ENCODE assay signal across 13 mouse cellular contexts in the genomic region with DNA sequence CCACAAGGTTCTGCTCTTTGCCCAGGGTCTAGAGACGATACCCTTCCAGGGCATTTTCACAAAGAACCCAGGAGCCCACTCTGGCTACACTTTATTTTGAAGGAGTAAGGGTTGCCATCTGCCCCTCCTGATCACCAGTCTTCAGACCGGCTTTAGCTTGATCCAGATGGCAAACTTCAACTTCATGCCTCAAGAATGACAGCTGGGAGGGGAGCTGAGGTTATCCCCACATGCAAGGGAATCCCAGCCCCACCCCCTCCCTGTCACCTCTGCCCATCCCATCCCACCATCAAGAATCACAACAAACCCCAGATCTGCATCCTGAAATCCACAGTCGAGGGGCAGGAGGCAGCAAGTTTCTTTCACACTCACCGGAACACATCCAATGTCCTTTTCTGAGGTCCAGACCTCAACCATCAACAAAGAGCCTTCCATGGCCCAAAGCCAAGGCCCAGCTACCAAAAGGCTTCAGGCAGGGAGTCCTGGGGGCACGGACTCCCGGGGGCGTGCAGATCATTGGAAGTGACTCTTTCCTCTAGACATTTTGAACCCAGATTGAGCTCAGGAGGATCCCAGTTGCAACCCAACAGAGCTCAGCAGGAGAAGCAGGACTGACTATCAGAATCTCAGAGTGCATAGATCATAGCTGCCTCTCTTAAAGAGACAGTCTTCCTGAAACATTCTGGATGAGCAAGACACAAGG. TPM values are rescaled to one million over a fixed set of nuclear protein-coding genes. Genes with fewer than 3 reads are reported as not detected.
A peak's percentile ranks its signal among the peaks of the same experiment; 100 is the strongest.
DNase-seq lines count a peak whose midpoint lies in the region; ATAC-seq and TF ChIP-seq lines count a peak whose summit lies in the region.
"Had no signal": no experiment of that assay in that cellular context is flagged by ENCODE, and none has a peak within 500 bp of the region (broad histone marks: within the 10 kb centered on the region; RNA-seq: fewer than 3 reads in every experiment).

No protein-coding gene starts in this region.

- WGBS in hindbrain, postnatal 0 days = 42% methylated on average over 7 of the region's 7 CpGs
- WGBS in hindbrain, embryonic 16.5 days = 63% methylated on average over 7 of the region's 7 CpGs
- WGBS in kidney, postnatal 0 days = 51% methylated on average over 7 of the region's 7 CpGs
- 53% methylated on average over 7 of the region's 7 CpGs for WGBS in olfactory bulb, adult 2 months

- ATAC-seq in hindbrain, postnatal 0 days = no peak
- no peak for ATAC-seq in hindbrain, embryonic 16.5 days
- ATAC-seq in kidney, postnatal 0 days (replicated peaks; ENCODE audit: low FRiP score, low read depth) = no peak
- no peak for ATAC-seq in granulocyte monocyte progenitor cell, adult 5-6 weeks (replicated peaks; ENCODE audit: poor library complexity, severe bottlenecking)
- ATAC-seq: intestine, postnatal 0 days; liver, postnatal 0 days; midbrain, embryonic 13.5 days had no signal

- TF ChIP-seq POLR2A in testis, adult 2 months (IDR thresholded peaks at IDR 0.05; ENCODE audit: control insufficient read depth, low read depth, low read length) = no peak
- no peak for TF ChIP-seq POLR2A in olfactory bulb, adult 2 months (IDR thresholded peaks at IDR 0.05; ENCODE audit: insufficient read depth, low read depth, low read length)

- H3K4me1 ChIP-seq in hindbrain, postnatal 0 days (ENCODE audit: insufficient read depth, low read length) = 0 out of 2 replicates have a peak, but pooled peaks cover 8% of the 10 kb centered on the region
- no peaks in the 10 kb centered on the region for H3K4me1 ChIP-seq in hindbrain, embryonic 16.5 days (ENCODE audit: control insufficient read depth, insufficient read depth, low read depth, low read length)
- H3K4me1 ChIP-seq in testis, adult 2 months (ENCODE audit: control insufficient read depth, insufficient read depth, low read length) = no peaks in the 10 kb centered on the region
- no peaks in the 10 kb centered on the region for H3K4me1 ChIP-seq in kidney, postnatal 0 days (replicated peaks; ENCODE audit: insufficient read depth, low read length)
- peaks cover 3% of the 10 kb centered on the region for H3K4me1 ChIP-seq in olfactory bulb, adult 2 months (ENCODE audit: control insufficient read depth, insufficient read depth, low read length)
- H3K4me1 ChIP-seq: midbrain, embryonic 13.5 days had no signal

- H3K9ac ChIP-seq in hindbrain, postnatal 0 days (replicated peaks; ENCODE audit: low read length) = no peak overlapping the region
- no peak overlapping the region for H3K9ac ChIP-seq in hindbrain, embryonic 16.5 days (ENCODE audit: low read depth, low read length)
- no peak overlapping the region for H3K9ac ChIP-seq in kidney, postnatal 0 days (ENCODE audit: low read depth, low read length)
- H3K9ac ChIP-seq: limb, embryonic 13.5 days; liver, postnatal 0 days; midbrain, embryonic 13.5 days; neural tube, embryonic 13.5 days had no signal

- no peak overlapping the region for H3K4me2 ChIP-seq in hindbrain, postnatal 0 days (ENCODE audit: low read depth, low read length)
- H3K4me2 ChIP-seq in hindbrain, embryonic 16.5 days (ENCODE audit: low read length) = no peak overlapping the region
- no peak overlapping the region for H3K4me2 ChIP-seq in kidney, postnatal 0 days (ENCODE audit: low read length)
- H3K4me2 ChIP-seq: limb, embryonic 13.5 days; midbrain, embryonic 13.5 days; neural tube, embryonic 13.5 days had no signal

- H3K4me3 ChIP-seq in hindbrain, postnatal 0 days (ENCODE audit: low read length) = no peak overlapping the region
- no peak overlapping the region for H3K4me3 ChIP-seq in hindbrain, embryonic 16.5 days (ENCODE audit: low read length)
- H3K4me3 ChIP-seq in testis, adult 2 months (ENCODE audit: control insufficient read depth, low read depth, low read length) = peak overlapping the region; percentile 41
- no peak overlapping the region for H3K4me3 ChIP-seq in kidney, postnatal 0 days (replicated peaks; ENCODE audit: low read depth, low read length)
- no peak overlapping the region for H3K4me3 ChIP-seq in olfactory bulb, adult 2 months (ENCODE audit: insufficient read depth, low read depth, low read length)
- H3K4me3 ChIP-seq: limb, embryonic 13.5 days; midbrain, embryonic 13.5 days; neural tube, embryonic 13.5 days had no signal

- no peaks in the 10 kb centered on the region for H3K9me3 ChIP-seq in hindbrain, postnatal 0 days (ENCODE audit: low read length)
- H3K9me3 ChIP-seq in hindbrain, embryonic 16.5 days (ENCODE audit: control insufficient read depth, low read length) = no peaks in the 10 kb centered on the region
- no peaks in the 10 kb centered on the region for H3K9me3 ChIP-seq in kidney, postnatal 0 days (replicated peaks; ENCODE audit: low read length)
- H3K9me3 ChIP-seq: midbrain, embryonic 13.5 days; neural tube, embryonic 13.5 days had no signal

- H3K27me3 ChIP-seq in hindbrain, postnatal 0 days (ENCODE audit: insufficient read depth, low read length) = no peaks in the 10 kb centered on the region
- no peaks in the 10 kb centered on the region for H3K27me3 ChIP-seq in hindbrain, embryonic 16.5 days (replicated peaks; ENCODE audit: control insufficient read depth, insufficient read depth, low read length)
- no peaks in the 10 kb centered on the region for H3K27me3 ChIP-seq in testis, adult 2 months (ENCODE audit: control insufficient read depth, insufficient read depth, low read length)
- no peaks in the 10 kb centered on the region for H3K27me3 ChIP-seq in kidney, postnatal 0 days (ENCODE audit: insufficient read depth, low read length)
- H3K27me3 ChIP-seq: limb, embryonic 13.5 days; midbrain, embryonic 13.5 days; neural tube, embryonic 13.5 days had no signal

- no peak for TF ChIP-seq CTCF in hindbrain, postnatal 0 days (IDR thresholded peaks at IDR 0.05; ENCODE audit: low read depth)
- no peak for TF ChIP-seq CTCF in testis, adult 2 months (IDR thresholded peaks at IDR 0.05; ENCODE audit: control insufficient read depth, insufficient read depth, insufficient replicate concordance, low read depth, low read length)
- TF ChIP-seq CTCF in kidney, postnatal 0 days (IDR thresholded peaks at IDR 0.05; ENCODE audit: low read depth) = no peak
- no peak for TF ChIP-seq CTCF in olfactory bulb, adult 2 months (IDR thresholded peaks at IDR 0.05; ENCODE audit: insufficient read depth, low read depth, low read length)

- no peak for DNase-seq in hindbrain, postnatal 0 days (ENCODE audit: low spot score)
- DNase-seq in testis, postnatal 14 days (ENCODE audit: low spot score) = no peak
- DNase-seq in kidney, postnatal 0 days (ENCODE audit: low spot score) = no peak
- DNase-seq in embryo, embryonic 11 days = no peak
- DNase-seq: liver, postnatal 0 days had no signal

- H3K36me3 ChIP-seq in hindbrain, postnatal 0 days (ENCODE audit: insufficient read depth, low read length) = no peaks in the 10 kb centered on the region
- H3K36me3 ChIP-seq in hindbrain, embryonic 16.5 days (ENCODE audit: control insufficient read depth, insufficient read depth, low read length) = no peaks in the 10 kb centered on the region
- no peaks in the 10 kb centered on the region for H3K36me3 ChIP-seq in testis, adult 2 months (ENCODE audit: control insufficient read depth, insufficient read depth, low read length)
- no peaks in the 10 kb centered on the region for H3K36me3 ChIP-seq in kidney, postnatal 0 days (ENCODE audit: insufficient read depth, low read length)
- H3K36me3 ChIP-seq: midbrain, embryonic 13.5 days; neural tube, embryonic 13.5 days had no signal

- H3K27ac ChIP-seq in hindbrain, postnatal 0 days = peak overlapping the region; percentile 20; the same call in 1 of the 2 replicates
- H3K27ac ChIP-seq in hindbrain, embryonic 16.5 days (ENCODE audit: low read depth, low read length) = no peak overlapping the region
- peak overlapping the region; percentile 62 for H3K27ac ChIP-seq in testis, adult 2 months (ENCODE audit: control insufficient read depth, insufficient read depth, low read depth, low read length)
- peak overlapping the region; percentile 42; the same call in 1 of the 2 replicates for H3K27ac ChIP-seq in kidney, postnatal 0 days
- 0 out of 2 replicates have a peak overlapping the region, but pooled peaks have one; percentile 21 for H3K27ac ChIP-seq in olfactory bulb, adult 2 months (ENCODE audit: insufficient read depth, low read depth, low read length)
- H3K27ac ChIP-seq: limb, embryonic 13.5 days; midbrain, embryonic 13.5 days; neural tube, embryonic 13.5 days had no signal

RNA-seq across cellular contexts. Expression of gene Daam2, which starts 35.5 kb away (rescaled TPM):
- 12.9 and 24.5 TPM in 2 replicates for total RNA-seq in hindbrain, postnatal 0 days (2014; rRNA removed)
- 2.2 and 3.2 TPM in 2 replicates for polyA plus RNA-seq in hindbrain, postnatal 0 days (2015; fragmentation: Nextera tagmentation; extraction: Ambion mirVana)
- 2.1 and 2.4 TPM in 2 replicates for polyA plus RNA-seq in hindbrain, embryonic 16.5 days (2015; fragmentation: Nextera tagmentation; extraction: Ambion mirVana)
- polyA plus RNA-seq in testis, adult 2 months (2012; rRNA removed) = 27.7 and 33.5 TPM in 2 replicates
- polyA plus RNA-seq in kidney, postnatal 0 days (2015; fragmentation: Nextera tagmentation; extraction: Ambion mirVana) = 4.7 and 4.8 TPM in 2 replicates
- not detected in 2 replicates for polyA plus RNA-seq in olfactory bulb, adult 2 months (2012; ENCODE audit: insufficient read depth, insufficient read length, low replicate concordance, missing spikeins)
- not detected in 2 replicates for total RNA-seq in granulocyte monocyte progenitor cell, adult 5-6 weeks (2014; fragmentation: Nextera tagmentation)
- 0.04 TPM in 1 of 2 replicates, not detected in the other for total RNA-seq in granulocyte monocyte progenitor cell, adult 5-6 weeks (2017)
